Mouse (Mus musculus) frontal cortex, postnatal 14 days (tissue): ENCODE data around the gene Rps6kb1.

Source experiments
- DNase-seq, 2 experiments: peaks; one replicate each; pipeline ENCODE4 v3.0.0; 2022; ENCODE audit warnings: low spot score in 2 of 2

The Rps6kb1 gene

DNA sequence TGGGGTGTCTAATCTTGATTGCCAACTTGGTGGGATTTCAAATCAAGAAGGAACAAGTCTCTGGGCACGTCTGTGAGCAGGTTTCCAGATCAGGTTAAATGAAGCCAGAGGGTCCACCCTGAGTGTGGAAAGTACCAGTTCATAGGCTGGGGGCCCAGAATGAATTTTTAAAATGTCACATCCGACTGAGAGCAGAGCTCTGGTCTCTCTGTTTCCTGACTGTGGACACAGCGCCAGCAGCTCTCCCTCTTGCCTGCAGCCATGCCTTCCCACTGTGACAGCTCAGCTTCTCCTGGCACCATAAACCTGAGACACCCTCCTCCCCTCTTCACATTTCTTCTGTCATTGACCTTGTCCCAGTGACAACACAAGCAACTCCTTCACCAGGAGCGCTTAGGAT lies 75.6 kb downstream of the Rps6kb1 start:
- DNase-seq, result no peak

DNA sequence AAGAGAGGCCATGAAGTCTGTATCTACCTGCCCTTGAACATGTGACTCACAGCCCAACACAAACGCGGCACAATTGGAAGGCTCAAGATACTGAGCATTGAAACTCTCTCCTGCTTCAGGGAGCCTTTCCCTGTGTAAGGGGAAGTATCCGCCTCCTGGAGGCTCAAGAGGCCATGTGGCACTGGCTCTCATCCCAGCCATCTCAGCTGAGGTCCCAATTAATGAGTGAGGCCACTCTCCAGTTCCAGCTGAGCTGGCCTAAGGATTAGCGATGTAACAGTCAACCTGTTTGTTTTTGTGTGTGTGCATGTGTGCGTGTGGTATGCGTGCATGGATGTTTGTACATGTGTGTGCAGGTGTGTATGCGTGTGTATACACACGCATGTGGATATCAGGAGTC lies 76.3 kb downstream of the Rps6kb1 start:
- no peak for DNase-seq

GRCm38 (mm10) chr11:86464275-86464674 lies 80.3 kb downstream of the Rps6kb1 start:
- peak in 1 of 2 experiments; percentile 49 for DNase-seq

- DNase-seq, result no peak
Observed at GRCm38 (mm10) chr11:86462579-86462978, 82.0 kb downstream of the Rps6kb1 start.

- DNase-seq, result no peak
Observed at GRCm38 (mm10) chr11:86458866-86459265, 85.7 kb downstream of the Rps6kb1 start.

DNA sequence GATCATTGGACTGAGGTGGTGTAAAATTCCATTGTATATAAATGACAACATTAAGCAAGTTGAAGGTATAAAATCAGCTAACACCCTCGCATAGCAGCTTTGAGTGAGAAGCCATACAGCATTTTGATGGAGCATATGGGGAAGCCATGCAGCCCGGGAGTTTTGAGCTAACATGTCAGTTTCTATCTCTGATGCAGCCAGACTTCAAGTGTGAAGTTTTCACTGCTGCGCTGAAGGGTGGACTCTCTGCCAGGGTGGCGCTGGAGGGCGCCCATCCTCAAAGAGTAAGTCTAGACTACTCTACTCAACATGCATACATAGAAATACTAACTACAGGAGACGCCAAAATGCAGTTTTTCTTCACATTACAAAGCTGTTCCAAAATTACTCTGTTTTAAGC lies 87.1 kb downstream of the Rps6kb1 start:
- no peak for DNase-seq

GRCm38 (mm10) chr11:86453991-86454390 lies 90.6 kb downstream of the Rps6kb1 start:
- no peak for DNase-seq
